Mouse (Mus musculus): ENCODE data around the gene Clec11a.

Gene Clec11a

DNA sequence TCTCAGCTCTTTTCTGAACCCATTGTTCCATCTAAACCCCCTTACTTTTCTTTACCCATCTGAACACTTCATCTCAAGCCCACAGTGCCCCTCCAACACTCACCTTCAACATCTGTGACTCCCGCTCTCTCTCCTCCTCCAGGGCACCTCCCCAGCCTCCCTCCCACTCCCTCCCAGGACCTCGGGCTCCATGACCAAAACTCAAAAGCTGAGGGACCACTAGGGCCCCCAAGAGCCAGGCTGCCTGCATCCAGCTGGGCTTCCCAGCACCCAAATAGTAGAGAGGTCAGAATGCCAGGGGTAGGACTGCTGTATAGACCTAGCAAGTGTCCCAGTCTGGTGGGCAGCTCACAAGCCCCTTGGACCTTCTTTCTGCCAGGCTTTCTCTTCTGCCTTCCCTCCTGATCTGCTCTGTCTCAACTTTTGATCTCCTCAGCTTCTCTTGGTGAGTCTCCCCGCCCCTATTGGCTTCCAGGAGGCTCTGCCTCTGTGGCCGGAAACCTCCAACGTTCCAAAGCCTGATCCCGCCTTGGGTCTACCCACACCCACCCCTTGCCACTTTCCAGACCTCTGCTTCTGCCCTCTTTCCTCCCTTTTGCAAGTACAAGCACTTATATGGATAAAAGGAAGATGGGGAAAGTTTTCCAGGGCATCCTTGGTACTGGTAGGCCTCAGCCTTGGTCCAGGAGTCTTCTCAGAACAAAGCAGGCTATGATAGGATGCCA lies at the start of gene Clec11a:
TSS of gene Clec11a (minus strand) at position 387 of the 725 bp plus-strand sequence.
- DNase-seq (ENCODE audit: low spot score): no peak

DNA sequence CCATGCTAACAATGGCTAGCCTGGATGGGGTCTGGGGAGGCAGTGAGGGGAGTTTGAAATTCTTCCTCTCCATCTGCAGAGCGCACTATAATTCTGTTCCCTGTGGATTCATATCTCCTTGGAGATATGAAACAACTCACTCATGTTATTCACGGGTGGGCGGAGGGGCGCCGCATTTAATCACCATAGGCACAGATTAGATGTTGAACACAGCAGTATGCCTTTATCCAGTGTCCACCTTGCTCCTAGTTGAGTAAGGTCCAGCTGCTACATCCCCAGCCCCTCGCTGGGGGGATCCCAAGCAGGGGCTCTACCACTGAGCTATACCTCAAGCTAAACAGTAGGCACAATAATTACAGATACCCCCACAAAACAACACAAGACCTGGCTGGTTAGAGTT lies 48.7 kb upstream of the Clec11a start:
- no peak for DNase-seq (ENCODE audit: low spot score)

GRCm38 (mm10) chr7:44353601-44354340 lies 47.1 kb upstream of the Clec11a start:
- DNase-seq (ENCODE audit: low spot score): no peak

GRCm38 (mm10) chr7:44352750-44353600 lies 46.3 kb upstream of the Clec11a start:
- DNase-seq (ENCODE audit: low spot score): no peak

GRCm38 (mm10) chr7:44351881-44352749 lies 45.4 kb upstream of the Clec11a start:
- DNase-seq (ENCODE audit: low spot score): no peak

GRCm38 (mm10) chr7:44350957-44351711 lies 44.4 kb upstream of the Clec11a start:
- peak; percentile 73 for DNase-seq (ENCODE audit: low spot score)

GRCm38 (mm10) chr7:44349043-44349442 lies 42.3 kb upstream of the Clec11a start:
- DNase-seq (ENCODE audit: low spot score): no peak

DNA sequence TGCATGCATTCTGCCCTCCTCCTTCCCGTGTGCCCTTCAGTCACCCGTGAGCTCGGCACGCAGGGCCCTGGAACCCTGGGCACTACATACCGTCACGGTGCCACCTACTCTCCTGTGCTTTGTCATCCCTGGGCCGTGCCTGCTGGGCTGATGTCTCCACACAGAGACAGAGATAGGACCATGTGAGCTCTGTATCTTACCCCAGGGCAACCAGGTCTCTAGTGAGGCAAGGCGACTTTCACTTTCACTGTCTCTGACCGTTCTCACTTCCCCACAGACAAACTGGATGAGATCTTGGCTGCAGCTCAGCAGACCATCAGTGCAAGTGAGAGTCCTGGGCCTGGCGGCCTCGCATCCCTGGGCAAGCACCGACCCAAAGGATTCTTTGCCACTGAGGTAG lies 37.9 kb upstream of the Clec11a start:
- DNase-seq (ENCODE audit: low spot score): no peak

- DNase-seq (ENCODE audit: low spot score): no peak
Measured at GRCm38 (mm10) chr7:44343459-44344015, 36.8 kb upstream of the Clec11a start.

- DNase-seq (ENCODE audit: low spot score): no peak
Measured at GRCm38 (mm10) chr7:44341714-44342113, 35.0 kb upstream of the Clec11a start.

GRCm38 (mm10) chr7:44341119-44341518 lies 34.4 kb upstream of the Clec11a start:
- DNase-seq (ENCODE audit: low spot score): no peak

DNA sequence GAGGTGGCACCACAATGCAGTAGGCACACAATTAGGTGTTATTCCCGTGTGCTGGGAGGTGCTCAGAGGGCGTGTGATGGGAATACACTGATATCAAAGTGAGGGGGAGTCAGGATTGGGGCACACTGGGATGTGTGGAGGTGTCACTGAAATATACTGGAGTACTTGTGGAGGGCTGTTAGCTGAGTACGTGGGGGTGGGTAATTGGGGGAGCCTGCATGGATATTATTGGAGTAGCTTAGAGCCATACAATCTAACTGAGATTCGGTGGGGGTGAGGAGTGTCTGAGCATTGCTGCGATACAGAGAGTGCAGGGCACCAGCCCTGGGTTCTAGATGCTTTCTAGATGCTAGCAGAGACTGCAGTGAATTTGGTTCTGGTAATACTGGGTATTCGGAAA lies 33.5 kb upstream of the Clec11a start:
- DNase-seq (ENCODE audit: low spot score): no peak

DNA sequence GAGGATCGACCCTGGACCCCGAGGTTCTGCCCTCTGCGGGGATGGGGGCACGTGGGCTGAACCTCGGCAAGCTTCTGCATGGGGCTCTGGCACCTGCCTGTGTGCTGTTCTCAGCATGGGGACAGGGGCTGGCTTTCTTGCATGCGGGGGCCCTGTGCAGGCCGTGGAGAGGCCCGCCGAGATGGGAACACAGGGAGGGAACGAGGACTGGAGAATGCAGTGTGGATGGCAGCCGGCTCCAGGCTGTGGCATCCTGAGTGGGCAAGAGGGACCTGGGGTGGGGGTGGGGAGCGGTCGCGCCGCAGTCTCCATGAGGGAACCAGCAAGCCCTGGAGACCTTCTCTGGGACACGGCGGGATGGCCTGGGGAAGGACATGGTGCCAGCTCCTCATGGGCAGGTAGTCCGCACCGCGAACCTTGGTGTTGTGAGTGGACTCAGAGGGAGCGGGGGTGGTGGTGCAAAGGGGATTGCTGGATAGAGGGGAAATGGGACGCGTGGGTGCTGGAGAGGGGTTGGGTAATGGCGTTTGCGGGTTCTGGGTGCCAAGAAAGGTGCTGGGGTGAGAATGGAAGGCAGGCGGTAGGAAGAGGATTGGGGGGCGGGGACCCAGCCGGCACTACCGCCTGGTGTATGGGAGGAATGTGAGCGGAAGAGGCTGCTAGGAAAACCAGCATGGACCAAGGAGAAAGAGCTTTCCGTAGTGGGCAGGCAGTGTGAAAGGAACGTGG lies 30.6 kb upstream of the Clec11a start:
- no peak for DNase-seq (ENCODE audit: low spot score)

GRCm38 (mm10) chr7:44336046-44337021 lies 29.6 kb upstream of the Clec11a start:
- no peak for DNase-seq (ENCODE audit: low spot score)

DNA sequence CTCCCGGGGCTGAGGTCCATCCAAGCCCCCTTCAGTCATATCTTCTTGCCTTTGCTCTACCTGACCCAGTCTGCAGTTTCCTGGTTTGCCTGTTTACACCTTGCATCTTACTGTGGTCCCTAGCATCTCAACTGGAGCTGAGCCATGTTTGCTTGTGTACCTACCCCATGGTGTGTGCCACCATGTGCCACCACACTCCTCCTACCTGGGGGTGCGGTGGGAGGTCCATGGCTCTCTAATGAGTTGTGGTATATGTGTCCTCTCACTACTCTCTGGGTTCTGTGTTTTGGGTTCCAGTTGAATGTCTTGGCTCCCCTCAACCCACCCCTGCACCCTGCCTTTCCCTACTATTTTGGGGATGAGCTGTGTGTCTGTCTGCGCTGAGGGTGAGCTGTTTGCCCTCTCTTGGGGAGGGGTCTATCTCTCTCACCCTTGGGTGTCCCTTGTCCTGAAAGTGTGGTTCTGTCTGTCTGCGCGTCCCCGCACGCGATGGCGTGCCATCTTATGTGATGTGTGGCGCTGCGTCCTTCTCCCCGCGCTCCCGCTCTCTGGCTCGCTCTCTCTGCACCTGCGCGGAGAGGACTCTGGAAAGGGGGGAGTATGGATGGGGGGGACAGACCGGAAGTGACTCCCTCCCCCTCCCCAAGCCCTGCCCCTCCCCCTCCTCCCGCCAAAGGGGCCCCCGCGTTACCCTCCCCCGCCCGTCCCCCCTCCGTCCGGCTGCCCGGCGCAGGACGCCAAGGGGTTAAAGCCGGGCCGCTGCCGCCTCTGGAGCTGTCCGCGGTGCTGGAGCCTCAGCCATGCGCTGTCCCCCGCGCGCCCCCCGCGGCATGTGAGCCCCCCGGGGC lies 28.6 kb upstream of the Clec11a start:
- DNase-seq (ENCODE audit: low spot score): no peak

DNA sequence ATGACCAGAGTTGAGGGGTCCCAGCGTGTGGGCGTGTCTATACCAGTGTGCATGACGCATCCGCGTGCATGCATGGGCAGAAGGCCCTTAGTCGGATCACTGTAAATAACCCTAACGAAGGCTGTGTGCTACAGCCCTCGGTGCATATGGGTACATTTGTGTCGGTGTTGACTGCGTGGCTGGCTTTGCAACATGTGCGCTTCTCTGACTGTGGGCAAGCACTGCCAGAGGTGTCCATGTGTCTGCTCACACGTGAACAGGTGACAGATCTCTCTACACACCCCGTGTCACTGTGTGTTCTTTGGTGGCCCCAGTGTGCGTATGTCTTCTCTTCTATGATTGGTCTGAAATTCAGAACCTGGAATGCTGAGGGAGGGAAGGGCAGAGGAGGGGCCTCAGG lies 27.4 kb upstream of the Clec11a start:
- DNase-seq (ENCODE audit: low spot score): no peak

GRCm38 (mm10) chr7:44332336-44332735 lies 25.6 kb upstream of the Clec11a start:
- DNase-seq (ENCODE audit: low spot score): no peak

DNA sequence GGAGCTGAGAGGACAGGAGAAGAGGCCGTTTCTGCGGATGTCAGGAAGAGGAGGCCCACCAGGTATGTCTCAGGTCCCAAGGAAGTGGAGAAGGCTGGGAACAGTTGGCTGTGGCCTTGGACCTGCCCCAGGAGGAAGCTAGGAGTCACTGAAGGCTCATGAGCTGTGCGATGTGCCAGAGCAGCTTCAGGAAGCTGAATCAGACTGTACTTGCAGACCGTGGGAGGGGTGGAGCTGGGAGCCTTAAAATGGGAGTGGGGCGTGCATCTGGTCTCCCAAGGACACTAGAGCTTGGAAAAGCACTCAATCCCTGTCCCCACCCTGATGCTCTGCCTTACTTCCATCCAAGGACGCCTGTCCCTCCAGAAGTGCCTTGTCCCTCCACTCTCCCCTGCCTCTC lies 19.9 kb upstream of the Clec11a start:
- no peak for DNase-seq (ENCODE audit: low spot score)
